Mouse (Mus musculus): Measurements from ENCODE around the gene Gm20388.

DNA sequence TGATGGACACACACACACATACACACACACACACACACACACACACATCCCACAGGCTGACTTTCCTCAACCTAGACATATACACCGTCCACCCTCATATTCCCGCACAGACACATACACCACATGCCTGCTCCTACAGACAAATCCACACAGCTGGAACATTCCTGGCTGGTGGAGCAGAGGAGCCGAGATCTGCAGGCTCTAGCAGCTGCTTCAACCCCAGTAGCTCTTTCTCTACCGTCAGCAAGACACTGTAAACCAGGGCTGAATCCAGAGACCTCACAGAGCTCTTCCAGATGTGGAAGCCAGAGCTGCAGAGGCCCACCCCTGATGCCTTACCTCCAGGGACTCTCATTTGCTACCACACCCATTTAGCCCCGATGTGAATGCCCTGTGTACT, 2451.6 kb downstream of the Gm20388 start:
- TF ChIP-seq CTCF (IDR thresholded peaks at IDR 0.05; ENCODE audit: insufficient read depth, low read depth, low read length): no peak
- TF ChIP-seq POLR2A (IDR thresholded peaks at IDR 0.05; ENCODE audit: insufficient read depth, low read depth, low read length): no peak

Data from olfactory bulb, adult 2 months (tissue).